Mouse (Mus musculus) stomach, postnatal 0 days (tissue): Measurements from ENCODE around the gene Cep112.

Experiments used
- CTCF ChIP-seq: IDR thresholded peaks from 2 replicates; pipeline ENCODE4 v1.5.1; 2016; ENCODE audit warnings: antibody characterized with exemption, low read depth, mild to moderate bottlenecking, moderate library complexity
- EP300 ChIP-seq: optimal IDR thresholded peaks from 2 replicates; pipeline ENCODE3; 2016; ENCODE audit warnings: antibody characterized with exemption

GRCm38 (mm10) chr11:108527725-108528363 is 102.9 kb downstream of the Cep112 start:
- TF ChIP-seq CTCF, result no peak
- no peak for TF ChIP-seq EP300
